Mouse (Mus musculus) liver, postnatal 0 days (tissue): ENCODE results near the gene Maip1. TPM values are rescaled to one million over a fixed set of nuclear protein-coding genes. Genes with fewer than 3 reads are reported as not detected.

ENCODE experiments used
- ATAC-seq: fragments of 200-750 bp; cut with Nextera tagmentation; 2 replicates; pipeline ENCODE4 v1.8.0; 2017; ENCODE audit warnings: mild to moderate bottlenecking, moderate library complexity
- DNase-seq: peaks from one replicate; pipeline ENCODE4 v3.0.0-alpha.2; 2016
- H3K27ac ChIP-seq: fragments of 300-500 bp; sonication (generic); 2 replicates; pipeline ENCODE4 v1.5.1; 2014; ENCODE audit warnings: antibody characterized with exemption, moderate library complexity, mild to moderate bottlenecking, low read depth
- H3K27me3 ChIP-seq: fragments of 300-500 bp; sonication (generic); 2 replicates; pipeline ENCODE4 v1.6.1; 2014; ENCODE audit warnings: low read length, control low read depth, mixed read lengths; ENCODE audit not compliant: insufficient read depth
- H3K36me3 ChIP-seq: fragments of 300-500 bp; sonication (generic); replicated peaks from 2 replicates; pipeline ENCODE4 v1.6.1; 2014; ENCODE audit warnings: mild to moderate bottlenecking, control low read depth, low read length, moderate library complexity, mixed read lengths; ENCODE audit not compliant: insufficient read depth
- H3K4me1 ChIP-seq: fragments of 300-500 bp; sonication (generic); 2 replicates; pipeline ENCODE4 v1.6.1; 2014; ENCODE audit warnings: antibody characterized with exemption, mild to moderate bottlenecking, control low read depth; ENCODE audit not compliant: insufficient read depth
- H3K4me2 ChIP-seq: fragments of 300-500 bp; sonication (generic); 2 replicates; pipeline ENCODE4 v1.6.1; 2014; ENCODE audit warnings: low read depth, mild to moderate bottlenecking, low read length, moderate library complexity, mixed read lengths
- H3K4me3 ChIP-seq: fragments of 300-500 bp; sonication (generic); 2 replicates; pipeline ENCODE4 v1.5.1; 2014; ENCODE audit warnings: low read depth, low read length
- H3K9ac ChIP-seq: fragments of 300-500 bp; sonication (generic); replicated peaks from 2 replicates; pipeline ENCODE4 v1.6.1; 2014; ENCODE audit warnings: mild to moderate bottlenecking, moderate library complexity
- H3K9me3 ChIP-seq: fragments of 300-500 bp; sonication (generic); 2 replicates; pipeline ENCODE4 v1.6.1; 2016; ENCODE audit warnings: mild to moderate bottlenecking, control low read depth, low read length, mixed read lengths
- CTCF ChIP-seq: sonication (generic); IDR thresholded peaks from 2 replicates; pipeline ENCODE4 v1.5.1; 2016; ENCODE audit warnings: antibody characterized with exemption, low read depth
- EP300 ChIP-seq: IDR thresholded peaks from 2 replicates; pipeline ENCODE4 v1.6.1; 2016; ENCODE audit warnings: antibody characterized with exemption, low read depth, mild to moderate bottlenecking
- WGBS: fragments of 180-500 bp; shearing (Covaris S2); extraction: QIAGEN DNeasy Blood & Tissue Kit; methylation state at CpG from one replicate; pipeline ENCODE4 v1.1.7; 2014; ENCODE audit not compliant: insufficient replicate concordance; 5-methylcytosine and 5-hydroxymethylcytosine counted together
- polyA plus RNA-seq: library from polyadenylated mRNA; unstranded; fragments of >200 nt; fragmentation: Nextera tagmentation; extraction: Ambion mirVana; gene quantifications from 2 replicates; pipeline ENCODE4 v1.2.1, GENCODE M21; 2015

Gene Maip1
- polyA plus RNA-seq = 8.2 and 9.3 TPM in 2 replicates

GRCm38 (mm10) chr1:57406187-57407151, at the start of gene Maip1, which contains the start of gene Tyw5:
TSS of gene Maip1 (plus strand) at chr1:57406328.
TSS of gene Tyw5 (minus strand) at chr1:57407101.
- TF ChIP-seq EP300 (peak; percentile 37; the same call in 1 of the 2 replicates), CTCF (0 out of 2 replicates have a peak, but pooled peaks have one; percentile 14)
- no peaks in the 10 kb centered on the region for H3K27me3 ChIP-seq

GRCm38 (mm10) chr1:57358546-57358945, 47.6 kb upstream of the Maip1 start:
- Histone ChIP-seq H3K4me2 (no peak overlapping the region), H3K4me1 (no peaks in the 10 kb centered on the region), H3K9ac (no peak overlapping the region), H3K36me3 (no peaks in the 10 kb centered on the region), H3K27me3 (no peaks in the 10 kb centered on the region), H3K27ac (no peak overlapping the region), H3K4me3 (no peak overlapping the region), H3K9me3 (no peaks in the 10 kb centered on the region)
- ATAC-seq (no peak), DNase-seq (no peak)
- no peak for TF ChIP-seq CTCF
- no peak for TF ChIP-seq EP300
- WGBS = 83% methylated on average over 5 of the region's 5 CpGs

More at GRCm38 (mm10) chr1:57406187-57407151, at the start of gene Maip1, which contains the start of gene Tyw5:
- ATAC-seq (peak; percentile 94), DNase-seq (peak; percentile 84)
- Histone ChIP-seq H3K27ac (peak within 1 kb of the TSS; percentile 99), H3K9me3 (no peaks in the 10 kb centered on the region), H3K4me3 (peak within 1 kb of the TSS; percentile 86), H3K4me2 (peak within 1 kb of the TSS; percentile 98), H3K36me3 (no peaks in the 10 kb centered on the region), H3K9ac (peak within 1 kb of the TSS; percentile 94), H3K4me1 (peaks cover 18% of the 10 kb centered on the region)
- under 1% methylated on average over 71 of the region's 72 CpGs for WGBS

GRCm38 (mm10) chr1:57367446-57367845, 38.7 kb upstream of the Maip1 start:
- Histone ChIP-seq H3K36me3 (no peaks in the 10 kb centered on the region), H3K4me1 (no peaks in the 10 kb centered on the region), H3K27ac (no peak overlapping the region), H3K9ac (no peak overlapping the region), H3K4me2 (no peak overlapping the region), H3K27me3 (no peaks in the 10 kb centered on the region), H3K4me3 (no peak overlapping the region), H3K9me3 (no peaks in the 10 kb centered on the region)
- WGBS = 73% methylated on average over 3 of the region's 3 CpGs
- DNase-seq (no peak), ATAC-seq (no peak)
- TF ChIP-seq EP300 (no peak), CTCF (no peak)

- Histone ChIP-seq H3K4me1 (no peaks in the 10 kb centered on the region), H3K36me3 (no peaks in the 10 kb centered on the region), H3K27me3 (no peaks in the 10 kb centered on the region), H3K27ac (no peak overlapping the region), H3K4me2 (no peak overlapping the region), H3K9me3 (no peaks in the 10 kb centered on the region), H3K9ac (no peak overlapping the region), H3K4me3 (no peak overlapping the region)
- ATAC-seq = no peak
- WGBS = 61% methylated on average over 4 of the region's 4 CpGs
- TF ChIP-seq EP300 (no peak), CTCF (no peak)
- DNase-seq = no peak
These were observed 37.0 kb upstream of the Maip1 start for GRCm38 (mm10) chr1:57369111-57369510.

- Histone ChIP-seq H3K4me3 (no peak overlapping the region), H3K9ac (no peak overlapping the region), H3K4me1 (no peaks in the 10 kb centered on the region), H3K27ac (no peak overlapping the region), H3K9me3 (no peaks in the 10 kb centered on the region), H3K4me2 (no peak overlapping the region), H3K27me3 (no peaks in the 10 kb centered on the region), H3K36me3 (no peaks in the 10 kb centered on the region)
- ATAC-seq (no peak), DNase-seq (no peak)
- TF ChIP-seq CTCF = no peak
- no peak for TF ChIP-seq EP300
- WGBS = 43% methylated on average over 4 of the region's 4 CpGs
These were observed 35.7 kb upstream of the Maip1 start for GRCm38 (mm10) chr1:57370451-57370850.

GRCm38 (mm10) chr1:57375276-57375675, 30.9 kb upstream of the Maip1 start:
- H3K4me2 ChIP-seq = no peak overlapping the region
- peaks cover 8% of the 10 kb centered on the region for H3K4me1 ChIP-seq
- H3K9ac ChIP-seq = no peak overlapping the region
- peaks cover 3% of the 10 kb centered on the region; the same call in 1 of the 2 replicates for H3K36me3 ChIP-seq
- DNase-seq = no peak
- no peak overlapping the region for H3K4me3 ChIP-seq
- ATAC-seq = no peak
- no peak for TF ChIP-seq EP300
- no peak for TF ChIP-seq CTCF
- no peaks in the 10 kb centered on the region for H3K27me3 ChIP-seq
- H3K9me3 ChIP-seq = no peaks in the 10 kb centered on the region
- 82% methylated on average over 2 of the region's 2 CpGs for WGBS
- no peak overlapping the region for H3K27ac ChIP-seq
